Mouse (Mus musculus) kidney, adult 11 months (tissue): ENCODE data around the gene 1700019N19Rik.

Experiments used
- DNase-seq: peaks from one replicate; pipeline ENCODE4 v3.0.0; 2022

Gene 1700019N19Rik

GRCm38 (mm10) chr19:58794284-58794683 lies at the start of gene 1700019N19Rik:
1700019N19Rik (minus strand) TSS chr19:58794461.
- no peak for DNase-seq

GRCm38 (mm10) chr19:58843606-58844005 lies 49.3 kb upstream of the 1700019N19Rik start:
- no peak for DNase-seq

GRCm38 (mm10) chr19:58840721-58841271 lies 46.5 kb upstream of the 1700019N19Rik start:
- no peak for DNase-seq

- DNase-seq: peak; percentile 52
These were observed 45.5 kb upstream of the 1700019N19Rik start for GRCm38 (mm10) chr19:58839806-58840205.

GRCm38 (mm10) chr19:58839345-58839744 lies 45.1 kb upstream of the 1700019N19Rik start:
- DNase-seq: no peak

- DNase-seq: peak; percentile 63
These were observed 44.4 kb upstream of the 1700019N19Rik start for GRCm38 (mm10) chr19:58838706-58839105.

GRCm38 (mm10) chr19:58833639-58834180 lies 39.4 kb upstream of the 1700019N19Rik start:
- DNase-seq: no peak

- DNase-seq: no peak
These were observed 38.7 kb upstream of the 1700019N19Rik start for GRCm38 (mm10) chr19:58832988-58833387.

- no peak for DNase-seq
These were observed 37.1 kb upstream of the 1700019N19Rik start for GRCm38 (mm10) chr19:58831280-58831922.

GRCm38 (mm10) chr19:58830182-58830581 lies 35.9 kb upstream of the 1700019N19Rik start:
- DNase-seq: no peak

GRCm38 (mm10) chr19:58829575-58829974 lies 35.3 kb upstream of the 1700019N19Rik start:
- peak; percentile 54 for DNase-seq

GRCm38 (mm10) chr19:58827656-58828055 lies 33.4 kb upstream of the 1700019N19Rik start:
- DNase-seq: no peak

GRCm38 (mm10) chr19:58824316-58824715 lies 30.1 kb upstream of the 1700019N19Rik start:
- DNase-seq: no peak

- DNase-seq: no peak
These were observed 29.0 kb upstream of the 1700019N19Rik start for GRCm38 (mm10) chr19:58823301-58823700.

GRCm38 (mm10) chr19:58822454-58823200 lies 28.4 kb upstream of the 1700019N19Rik start:
- peak; percentile 62 for DNase-seq

- no peak for DNase-seq
These were observed 24.5 kb upstream of the 1700019N19Rik start for GRCm38 (mm10) chr19:58818571-58819415.

GRCm38 (mm10) chr19:58817398-58817797 lies 23.1 kb upstream of the 1700019N19Rik start:
- DNase-seq: no peak

GRCm38 (mm10) chr19:58816453-58817041 lies 22.3 kb upstream of the 1700019N19Rik start:
- DNase-seq: peak; percentile 22

GRCm38 (mm10) chr19:58815179-58815922 lies 21.1 kb upstream of the 1700019N19Rik start:
- DNase-seq: no peak

- DNase-seq: no peak
These were observed 16.3 kb upstream of the 1700019N19Rik start for GRCm38 (mm10) chr19:58810536-58810935.

- DNase-seq: no peak
These were observed 14.6 kb upstream of the 1700019N19Rik start for GRCm38 (mm10) chr19:58808864-58809263.

GRCm38 (mm10) chr19:58806364-58806763 lies 12.1 kb upstream of the 1700019N19Rik start:
- peak; percentile 41 for DNase-seq
